Mouse (Mus musculus) lung, postnatal 0 days (tissue): ENCODE results near the gene Tank.

Experiments used
- CTCF ChIP-seq: IDR thresholded peaks from 2 replicates; pipeline ENCODE4 v1.5.1; 2016; ENCODE audit warnings: antibody characterized with exemption, mild to moderate bottlenecking
- EP300 ChIP-seq: IDR thresholded peaks from 2 replicates; pipeline ENCODE4 v1.6.1; 2016; ENCODE audit warnings: antibody characterized with exemption, mild to moderate bottlenecking, control low read depth

DNA sequence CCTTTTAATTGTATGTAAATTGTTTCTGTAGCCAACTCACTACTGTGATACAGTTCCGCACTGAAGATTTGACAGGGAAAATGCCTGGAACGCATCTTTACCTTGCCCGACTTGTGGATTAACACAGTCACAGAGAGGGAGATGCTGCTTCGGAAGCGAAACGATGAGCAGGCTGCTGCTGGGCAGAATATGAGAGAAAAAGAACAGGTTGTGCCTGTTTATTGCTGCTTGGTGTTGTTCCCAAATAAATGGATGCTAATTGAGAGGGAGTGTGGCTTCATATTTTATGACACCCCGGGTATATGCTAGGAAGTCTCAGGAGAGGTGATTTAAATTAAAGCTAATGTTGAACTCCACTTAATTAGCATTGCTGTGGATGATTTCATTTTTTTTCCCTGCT, 23.0 kb upstream of the Tank start:
- no peak for TF ChIP-seq CTCF
- TF ChIP-seq EP300, result no peak
